Mouse (Mus musculus): ENCODE data around the gene Mark1.

Gene Mark1

DNA sequence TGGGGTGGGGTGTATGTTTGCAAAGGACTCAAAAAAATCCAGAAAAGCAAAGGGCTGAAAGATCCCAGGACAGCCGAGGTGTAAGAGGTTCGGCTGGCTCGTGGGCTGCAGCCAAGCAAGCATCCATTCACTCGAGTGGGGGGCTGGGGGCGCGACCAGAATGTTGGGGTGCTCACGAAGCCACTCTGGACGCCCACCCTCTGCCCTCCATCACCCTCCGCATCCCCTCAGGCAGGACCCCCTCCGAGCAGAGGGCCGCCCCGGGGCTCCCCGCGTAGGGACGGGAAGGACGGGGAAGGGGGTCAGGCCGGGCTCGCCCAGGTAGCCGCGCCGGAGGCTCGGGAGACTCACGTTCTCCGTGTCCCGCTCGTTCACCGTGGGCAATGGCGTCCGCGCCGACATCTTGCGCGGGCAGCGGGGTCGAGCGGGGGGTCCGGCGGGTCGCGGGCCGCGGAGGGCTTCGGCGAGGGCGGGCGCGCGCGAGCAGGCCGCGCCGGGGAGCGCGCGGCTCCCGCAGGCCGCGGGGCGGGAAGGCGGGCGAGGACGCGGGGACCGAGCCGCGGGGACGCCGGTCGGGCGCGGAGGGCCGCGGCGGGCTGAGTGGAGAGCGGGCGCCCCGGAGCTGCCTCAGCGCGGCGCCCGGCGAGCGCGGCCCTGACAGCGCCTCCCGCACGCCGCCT is at the start of gene Mark1:
Gene Mark1 (minus strand): TSS at position 500 of the 680 bp plus-strand sequence.
- DNase-seq (ENCODE audit: low read depth), result no peak

DNA sequence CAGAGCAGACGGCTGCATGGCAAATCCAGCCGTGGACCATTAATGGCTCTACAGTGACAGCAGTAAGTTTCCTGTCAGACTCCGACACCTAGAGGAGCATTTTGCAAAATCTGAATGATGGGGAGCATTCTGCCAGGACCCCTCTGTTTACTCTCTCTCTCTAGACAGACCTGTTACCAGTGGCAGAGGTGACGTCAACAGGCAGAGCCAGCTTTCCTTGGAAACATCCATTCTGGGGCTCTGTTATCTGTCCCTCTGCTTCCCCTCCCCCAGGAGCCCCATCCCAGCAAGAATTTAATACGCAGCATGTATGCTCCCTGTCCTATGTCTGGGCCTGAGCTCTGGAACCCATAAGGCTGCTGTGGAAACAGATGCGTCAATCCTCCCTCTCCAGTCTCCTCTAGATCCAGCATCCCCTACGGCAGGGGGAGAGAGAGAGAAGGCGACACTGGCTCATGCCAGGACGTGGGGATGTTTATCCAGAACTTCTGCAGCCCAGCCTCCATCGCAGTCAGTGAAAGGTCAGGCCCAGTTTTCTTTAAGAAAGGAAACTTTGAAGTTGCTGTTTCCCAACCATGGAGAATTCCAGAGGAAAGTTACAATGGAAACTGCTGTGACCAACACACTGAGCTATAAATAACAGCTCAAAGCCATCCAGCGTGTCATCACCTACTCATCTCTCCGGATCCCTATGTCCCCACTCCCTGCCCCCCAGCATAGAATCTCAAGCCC is 48.3 kb upstream of the Mark1 start:
- no peak for DNase-seq (ENCODE audit: low read depth)

DNA sequence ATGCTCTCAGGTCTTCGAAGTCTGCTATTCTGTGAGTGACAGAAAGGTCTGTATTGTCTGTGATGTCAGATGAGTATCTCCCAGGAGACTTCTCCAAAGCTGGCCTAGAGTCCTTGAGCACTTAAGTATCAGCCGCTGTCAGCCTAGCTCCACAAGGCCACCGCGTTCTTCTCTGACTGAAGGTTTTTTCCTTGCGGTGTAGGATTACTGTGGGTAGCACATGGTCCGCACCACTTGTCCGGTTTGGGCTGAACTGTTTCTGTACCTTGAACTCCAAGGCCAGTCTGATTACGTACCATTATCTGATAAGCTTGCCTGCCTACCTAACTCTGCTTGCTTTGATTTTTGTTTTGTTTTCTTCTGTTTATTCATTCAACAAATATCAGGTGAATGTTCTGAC is 47.1 kb upstream of the Mark1 start:
- DNase-seq (ENCODE audit: low read depth), result no peak

DNA sequence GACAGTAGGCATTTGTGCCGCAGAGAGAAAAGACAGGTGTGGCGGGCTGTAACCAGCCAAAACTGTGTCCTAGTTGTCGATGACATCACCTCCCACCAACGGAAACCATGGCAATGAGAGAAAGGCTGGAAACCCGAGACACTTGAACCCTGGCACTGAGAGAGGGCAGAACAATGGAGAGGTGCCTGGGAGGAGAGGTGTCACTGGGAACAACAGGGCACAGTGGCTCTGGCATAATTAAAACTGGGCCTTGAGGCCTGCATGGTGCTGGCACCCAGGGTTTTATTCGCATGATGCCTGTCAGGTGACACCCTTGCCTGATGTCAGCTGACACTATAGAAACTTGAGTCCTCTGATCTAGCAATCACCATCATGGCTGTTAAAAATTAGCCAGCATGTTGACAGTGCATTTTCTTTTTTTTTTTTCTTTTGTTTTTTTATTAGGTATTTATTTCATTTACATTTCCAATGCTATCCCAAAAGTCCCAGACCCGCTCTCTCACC is 38.9 kb upstream of the Mark1 start:
- DNase-seq (ENCODE audit: low read depth), result no peak

DNA sequence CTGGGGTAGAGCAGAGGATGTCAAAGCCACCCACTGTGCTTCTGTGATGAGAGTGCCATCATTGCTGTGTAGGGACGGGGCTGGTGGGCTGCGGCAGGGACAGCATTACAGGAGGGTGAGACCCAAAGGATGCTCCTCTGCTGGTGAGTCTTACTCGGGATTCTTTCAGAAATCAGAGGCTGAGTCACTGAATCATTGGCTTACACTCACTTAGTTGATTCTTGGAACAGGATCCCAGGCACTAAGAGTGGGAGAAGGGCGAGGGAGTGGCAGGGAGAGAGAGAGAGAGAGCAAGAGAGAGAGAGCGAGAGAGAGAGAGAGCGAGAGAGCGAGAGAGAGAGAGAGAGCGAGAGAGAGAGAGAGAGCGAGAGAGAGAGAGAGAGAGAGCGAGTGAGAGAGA is 31.2 kb upstream of the Mark1 start:
- DNase-seq (ENCODE audit: low read depth), result no peak

DNA sequence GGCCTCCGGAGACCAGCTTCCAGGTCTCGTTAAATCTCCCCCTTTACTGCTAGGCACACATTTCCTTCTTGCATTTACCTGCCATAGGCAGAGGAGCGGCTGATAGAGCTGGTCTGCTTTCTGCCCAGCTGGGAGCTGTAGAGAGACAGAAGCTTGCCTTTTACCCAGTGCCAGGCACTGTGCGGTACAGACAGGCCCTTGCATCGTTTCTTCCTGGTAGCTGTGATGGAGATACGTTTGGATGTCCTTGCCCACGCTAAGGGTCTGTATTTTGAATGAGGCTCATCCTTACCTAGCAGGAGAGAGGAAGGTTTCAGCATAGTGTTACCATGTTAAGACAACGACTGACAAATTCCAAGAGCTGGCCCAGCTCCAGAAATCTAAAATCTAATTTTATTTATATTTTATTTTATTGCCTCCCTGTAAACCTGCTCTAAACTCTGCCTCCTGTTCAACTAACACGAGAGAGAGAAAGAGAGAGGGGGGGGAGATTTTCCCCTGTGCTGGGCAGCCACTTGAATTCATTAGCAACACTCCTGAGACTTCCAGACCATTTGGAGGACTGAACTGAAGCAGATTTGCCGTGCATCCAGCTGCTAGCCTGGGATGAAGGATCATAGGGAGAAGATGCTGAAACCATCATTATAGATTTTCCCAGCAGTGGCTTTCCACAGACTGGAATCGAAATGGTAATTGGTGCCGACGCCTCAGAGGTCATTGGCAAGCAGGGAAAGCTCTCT is 21.2 kb upstream of the Mark1 start:
- DNase-seq (ENCODE audit: low read depth), result no peak

DNA sequence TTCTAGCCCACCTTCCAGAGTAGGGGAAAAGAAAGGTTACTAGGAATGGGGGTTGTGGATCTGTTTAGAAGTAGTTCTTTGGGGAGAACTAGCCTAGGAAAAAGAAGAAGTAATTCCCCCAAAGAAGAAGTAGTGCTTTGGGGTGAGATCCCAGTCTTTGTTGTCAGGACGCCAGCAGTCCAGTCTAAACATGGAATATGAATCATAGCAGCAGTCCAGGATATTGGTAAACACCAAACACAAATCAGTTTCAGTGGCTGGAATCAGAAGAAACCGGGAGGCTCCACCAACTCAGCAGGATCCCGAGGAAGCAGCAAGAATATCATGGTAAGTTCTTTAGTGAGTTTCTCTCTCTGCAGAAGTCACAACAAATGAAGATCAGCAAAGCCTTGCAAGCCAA is 13.2 kb upstream of the Mark1 start:
- no peak for DNase-seq (ENCODE audit: low read depth)

DNA sequence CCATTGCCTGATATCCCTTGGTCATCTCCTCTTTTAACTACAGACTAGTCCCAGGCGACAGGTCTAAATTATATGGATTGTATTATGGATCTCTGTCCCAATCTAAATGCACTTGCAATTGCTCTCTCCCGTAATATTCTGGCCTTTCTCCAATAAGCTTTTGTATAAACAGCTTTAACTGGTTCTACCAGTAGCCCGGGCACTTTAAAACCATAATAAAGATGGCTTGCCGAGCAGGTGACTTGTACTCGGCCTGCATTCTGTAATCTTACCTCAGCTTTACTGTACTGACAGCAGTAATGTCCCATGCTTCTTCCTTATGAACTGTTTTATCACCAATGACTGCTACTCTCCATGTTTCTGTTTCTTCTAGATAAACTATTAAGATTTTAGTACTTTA is 7.7 kb upstream of the Mark1 start:
- DNase-seq (ENCODE audit: low read depth), result no peak

DNA sequence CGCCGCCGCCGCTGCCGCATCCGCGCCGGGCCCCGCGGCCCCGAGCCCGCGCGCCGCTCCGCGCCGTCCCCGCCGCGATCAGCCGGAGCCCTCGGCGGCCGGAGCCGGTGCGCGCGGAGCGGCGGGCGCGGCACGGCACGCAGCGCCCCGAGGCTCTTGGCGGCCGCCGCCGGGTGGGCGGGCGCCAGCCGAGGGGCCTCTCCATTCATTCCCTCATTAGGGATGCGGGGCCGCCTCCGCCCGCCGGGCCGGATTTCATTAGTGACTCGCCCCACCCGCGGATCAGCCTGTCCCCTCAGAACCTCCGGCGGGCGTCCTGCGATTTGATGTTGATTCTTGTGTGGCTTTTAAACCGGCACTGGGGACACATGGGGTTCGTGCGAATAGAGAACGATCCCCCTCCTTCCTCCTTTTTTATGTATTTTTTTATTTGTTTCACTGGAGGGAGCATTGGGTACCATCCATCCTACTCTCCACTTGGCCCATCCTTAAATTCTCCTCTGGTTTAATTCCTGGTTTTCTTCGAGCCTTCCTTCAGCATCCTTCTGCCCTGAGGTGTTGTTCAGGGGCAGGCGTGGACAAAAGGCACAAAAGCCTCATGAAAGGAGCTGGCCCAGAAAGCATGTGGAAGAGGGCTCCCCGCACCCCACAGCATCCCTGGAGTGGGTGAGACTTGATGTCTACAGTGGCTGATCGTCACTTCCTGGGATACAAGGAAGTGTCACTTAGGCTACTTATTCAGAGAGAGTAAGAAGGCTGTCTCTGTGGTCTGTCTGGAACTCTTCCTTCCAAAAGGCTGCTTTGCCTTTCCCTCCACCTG is 620 bp upstream of the Mark1 start:
- DNase-seq (ENCODE audit: low read depth), result no peak

DNA sequence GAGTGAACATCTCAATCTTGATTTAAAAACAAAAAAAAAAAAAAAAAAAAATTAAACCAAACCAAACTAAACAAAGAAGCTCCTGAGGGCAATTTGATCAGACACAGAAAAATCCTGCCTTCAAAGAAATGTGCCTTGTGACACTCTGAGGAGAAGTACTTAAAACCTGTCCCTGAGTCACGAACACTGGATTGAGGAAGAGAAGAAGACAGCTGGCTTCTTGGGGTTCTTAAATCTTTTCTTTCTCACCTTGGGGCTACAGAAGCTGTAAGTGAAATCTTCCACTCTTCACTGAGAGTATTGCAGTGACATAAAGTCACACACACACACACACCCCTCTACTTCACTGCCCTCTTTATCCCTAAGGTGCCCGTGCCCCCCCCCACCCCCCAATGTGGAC is 739 bp downstream of the Mark1 start:
- no peak for DNase-seq (ENCODE audit: low read depth)

DNA sequence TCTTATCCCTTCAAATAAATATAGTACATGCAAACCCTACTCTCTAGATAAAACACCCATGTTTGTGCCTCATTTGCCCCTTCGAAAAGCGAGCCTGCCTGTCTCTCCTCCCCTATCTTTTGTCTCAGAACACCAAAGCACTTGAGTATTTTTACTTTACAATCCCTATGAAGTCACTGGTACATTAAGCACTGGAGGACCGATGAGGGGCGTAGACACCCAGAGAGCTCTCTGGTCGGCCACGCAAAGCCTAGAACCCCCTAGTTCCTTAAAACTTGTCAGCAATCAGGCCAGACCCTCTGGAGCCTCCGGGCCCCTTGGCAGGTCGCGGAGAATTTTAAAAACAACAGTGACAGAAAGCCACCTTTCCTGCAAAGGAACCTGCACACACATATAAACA is 1.2 kb downstream of the Mark1 start:
- DNase-seq (ENCODE audit: low read depth), result no peak

DNA sequence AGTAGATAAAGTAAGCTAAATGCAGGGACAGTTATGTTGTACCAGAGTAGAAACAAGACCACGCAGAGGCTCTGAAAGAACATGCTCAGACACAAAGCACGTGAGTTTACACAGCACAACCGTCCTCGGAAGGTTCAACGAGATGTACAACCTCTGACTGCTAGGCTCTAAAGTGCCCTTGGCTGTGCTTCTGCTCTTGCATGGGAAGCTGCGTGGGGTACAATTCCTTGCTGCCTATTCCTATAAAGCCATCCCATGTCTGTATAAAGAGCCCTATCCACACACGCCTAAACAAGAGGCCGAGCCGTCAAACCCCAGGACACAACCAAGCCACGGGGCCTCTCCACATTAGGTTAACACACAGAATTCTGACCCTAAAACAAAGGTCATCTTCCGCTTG is 1.9 kb downstream of the Mark1 start:
- DNase-seq (ENCODE audit: low read depth), result no peak

DNA sequence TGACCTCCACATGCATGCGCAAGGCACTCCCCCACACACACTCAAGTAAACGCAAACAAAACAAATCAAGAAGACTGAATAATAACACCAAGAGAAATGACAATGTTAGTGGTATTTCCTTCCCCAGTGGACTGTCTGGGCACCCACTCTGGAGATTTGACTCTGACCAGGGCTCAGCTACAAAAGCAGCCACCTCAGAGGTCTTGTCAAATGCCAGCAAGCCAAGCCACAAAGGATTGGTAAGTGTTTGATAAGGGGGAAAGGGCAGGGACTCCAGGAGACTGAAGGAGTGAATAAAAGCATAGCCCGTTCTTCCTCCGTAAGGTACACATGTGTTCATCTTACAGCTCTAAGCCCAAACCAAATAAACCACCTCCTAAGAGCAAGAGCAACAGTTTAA is 4.0 kb downstream of the Mark1 start:
- no peak for DNase-seq (ENCODE audit: low read depth)

DNA sequence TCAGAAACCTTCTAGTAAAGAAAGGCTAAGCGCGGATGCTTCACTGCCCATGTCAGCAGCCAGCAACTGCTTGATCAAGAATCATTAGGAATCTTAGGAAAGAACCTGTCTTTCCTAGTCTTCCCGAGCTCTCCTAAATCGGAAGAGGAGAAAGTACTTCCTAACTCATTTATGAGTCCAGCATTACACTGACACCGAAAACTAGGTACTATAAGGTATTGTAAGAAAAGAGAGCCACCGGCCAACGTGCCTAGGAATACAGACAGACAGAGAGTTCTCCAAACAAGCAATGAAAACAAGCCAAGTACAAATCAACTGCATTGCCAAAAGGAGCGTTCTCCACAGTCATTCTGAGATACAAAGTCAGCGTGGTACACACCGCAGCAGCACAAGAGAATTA is 8.2 kb downstream of the Mark1 start:
- DNase-seq (ENCODE audit: low read depth), result no peak

DNA sequence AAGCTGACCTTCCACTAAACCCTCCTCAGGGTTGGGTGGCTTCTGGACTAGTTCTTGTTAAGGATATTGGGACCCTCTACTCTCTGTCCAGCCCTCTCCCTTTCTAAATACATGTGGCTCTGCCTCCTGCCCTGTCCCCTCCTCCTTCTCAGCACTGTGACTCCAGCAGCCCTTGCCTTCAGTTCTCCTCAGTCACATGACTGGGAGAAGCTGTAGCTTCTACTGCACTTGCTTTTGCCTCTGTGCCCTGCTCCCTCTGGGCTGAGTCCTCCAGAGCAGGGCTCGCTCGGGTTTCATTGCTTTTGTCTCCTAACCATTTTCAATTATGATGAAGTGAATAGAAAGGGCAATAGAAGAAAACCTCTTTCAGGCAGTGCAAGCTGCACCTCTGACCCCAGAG is 12.6 kb downstream of the Mark1 start:
- no peak for DNase-seq (ENCODE audit: low read depth)

DNA sequence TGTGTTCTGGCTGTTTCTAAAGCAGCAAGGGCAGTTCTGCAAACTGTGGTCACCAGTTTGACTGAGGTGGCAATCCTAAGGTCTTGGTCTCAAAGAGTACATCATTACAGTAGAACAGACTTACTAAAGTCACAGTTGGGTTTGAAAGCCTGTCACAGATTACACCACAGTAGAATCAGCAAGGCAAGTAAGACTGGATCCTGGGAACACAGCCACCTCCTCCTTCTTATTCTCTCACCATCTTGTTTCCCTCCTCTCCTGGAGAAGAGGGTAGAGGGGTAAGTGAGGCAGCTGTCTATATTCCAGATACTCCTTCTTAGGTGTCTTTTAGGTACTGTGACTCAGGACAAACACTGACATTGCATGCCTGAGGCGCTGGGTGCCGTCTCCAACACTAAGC is 14.6 kb downstream of the Mark1 start:
- DNase-seq (ENCODE audit: low read depth), result no peak

DNA sequence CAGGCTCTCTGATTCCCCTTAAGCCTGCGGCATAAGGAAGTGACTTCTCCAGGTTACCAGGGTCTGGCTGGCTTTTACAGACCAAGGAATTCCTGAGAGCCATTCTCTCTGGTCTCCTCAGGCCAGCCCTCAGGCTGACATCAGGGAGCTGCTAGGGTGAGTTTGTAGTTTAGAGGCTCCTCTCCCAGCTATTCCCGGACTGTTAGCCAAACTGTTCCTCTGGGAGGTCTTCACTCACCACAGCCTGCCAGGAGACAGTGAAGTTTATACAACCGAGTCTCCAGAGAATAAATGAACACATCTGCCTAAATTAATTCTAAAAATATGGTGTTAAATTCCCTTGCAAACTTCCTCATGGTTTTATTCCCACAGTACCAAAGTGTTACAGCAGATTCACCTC is 15.6 kb downstream of the Mark1 start:
- DNase-seq (ENCODE audit: low read depth), result no peak

DNA sequence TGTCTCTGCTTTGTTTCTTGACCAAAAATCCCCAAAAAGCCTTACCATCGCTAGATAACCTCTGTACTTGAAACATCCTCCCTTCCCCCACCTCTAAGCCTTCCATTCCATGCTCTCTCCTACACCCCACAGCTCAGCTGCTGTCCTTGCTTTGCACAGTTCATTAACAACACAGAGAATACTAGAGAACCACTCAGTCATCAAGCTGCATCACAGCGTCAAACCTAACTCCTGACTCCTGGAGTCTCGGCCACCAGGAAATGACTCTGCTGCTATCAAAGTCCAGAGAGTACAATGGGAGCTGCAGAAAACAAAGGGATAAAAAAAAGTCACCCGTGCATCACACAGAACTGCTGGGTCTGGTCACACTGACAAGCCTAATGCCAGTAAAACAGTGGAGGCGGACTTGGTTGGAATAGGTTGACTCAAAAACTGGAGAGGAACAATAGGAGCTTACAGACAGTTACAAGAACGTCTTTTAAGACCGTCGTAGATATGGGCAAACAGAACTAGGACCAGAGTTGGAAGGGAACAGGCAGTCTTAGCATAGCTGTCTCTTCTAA is 27.1 kb downstream of the Mark1 start:
- DNase-seq (ENCODE audit: low read depth), result no peak

DNA sequence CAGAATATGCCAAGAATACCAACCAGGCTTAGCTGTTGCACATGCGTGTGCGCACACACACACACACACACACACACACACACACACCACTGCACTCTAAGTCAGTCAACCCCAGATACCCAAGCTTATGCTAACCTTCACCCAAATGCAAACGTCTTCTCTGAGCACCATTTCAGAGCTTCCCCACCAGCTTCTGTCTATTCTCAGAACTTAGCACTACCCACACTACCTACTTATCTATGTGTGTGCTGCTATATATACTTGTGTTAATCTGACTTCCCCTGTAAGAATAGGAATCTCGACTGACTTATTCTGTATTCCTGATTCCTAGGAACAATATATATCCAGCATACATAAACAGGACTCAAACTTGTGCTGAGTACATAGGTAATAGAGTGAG is 30.0 kb downstream of the Mark1 start:
- no peak for DNase-seq (ENCODE audit: low read depth)

DNA sequence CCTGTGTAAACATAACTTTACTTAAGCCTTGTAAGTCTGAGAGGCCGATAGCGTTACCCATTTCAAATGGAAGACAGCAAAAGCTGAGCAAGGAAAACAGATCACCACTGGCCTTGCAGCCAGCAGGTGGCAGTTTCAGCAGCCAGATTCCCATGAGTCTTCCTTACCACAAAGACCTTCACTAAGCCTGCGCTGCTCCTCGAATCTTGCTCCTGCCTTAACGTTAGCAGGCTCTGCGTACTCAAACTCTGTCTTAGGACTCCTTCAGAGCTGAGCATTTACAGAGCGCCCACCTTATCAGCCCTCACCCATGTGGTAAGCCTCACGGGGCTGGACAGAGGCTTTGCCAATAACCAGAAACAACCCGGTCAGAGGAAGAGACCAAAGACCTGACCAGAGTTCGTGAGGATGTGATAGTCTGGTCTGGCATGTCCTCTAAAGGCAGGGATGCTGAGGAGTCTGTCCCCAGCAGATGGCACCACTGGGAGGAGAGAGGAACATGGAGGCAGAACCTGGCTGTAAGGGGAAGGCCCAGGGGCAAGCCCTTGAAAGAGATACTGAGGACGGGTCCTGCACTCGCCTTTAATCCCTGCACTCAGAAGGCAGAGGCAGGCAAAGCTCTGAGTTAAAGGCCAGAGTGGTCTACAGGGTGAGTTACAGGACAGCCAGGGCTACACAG is 33.5 kb downstream of the Mark1 start:
- DNase-seq (ENCODE audit: low read depth), result peak; percentile 37

DNA sequence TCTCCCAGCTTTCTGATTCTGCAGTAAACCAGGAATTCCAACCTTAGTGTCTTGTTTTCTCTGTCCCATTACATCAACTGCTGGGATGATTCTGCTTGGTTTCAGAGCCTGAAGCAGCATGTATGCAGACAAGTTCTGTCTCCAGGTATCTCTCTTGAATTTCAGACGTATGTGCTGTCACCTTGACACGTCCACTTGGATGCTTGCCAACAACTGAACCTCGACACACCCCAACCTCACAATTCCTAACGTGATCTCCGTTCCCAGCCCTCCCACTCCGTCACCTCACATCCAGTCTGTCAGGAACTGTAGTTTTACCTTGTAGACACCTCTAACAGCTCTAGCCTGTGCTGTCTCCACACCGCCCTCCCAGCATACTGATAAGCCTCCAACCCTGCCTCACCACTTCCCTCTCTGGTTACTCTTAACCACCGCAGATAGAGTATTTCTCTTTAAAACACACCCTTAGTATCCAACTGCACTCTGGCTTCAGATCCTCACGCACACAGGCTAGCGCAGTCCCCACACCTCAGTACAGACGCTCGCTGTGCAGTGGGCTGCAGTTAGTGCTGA is 36.2 kb downstream of the Mark1 start:
- peak; percentile 41 for DNase-seq (ENCODE audit: low read depth)

All from 416B (cell line).